Mouse (Mus musculus) kidney, embryonic 16.5 days (tissue): ENCODE results near the gene Olfr750. TPM values are rescaled to one million over a fixed set of nuclear protein-coding genes. Genes with fewer than 3 reads are reported as not detected.

Source experiments
- ATAC-seq: fragments of 200-750 bp; cut with Nextera tagmentation; 2 replicates; pipeline ENCODE4 v1.8.0; 2017; ENCODE audit warnings: moderate TSS enrichment; ENCODE audit not compliant: low FRiP score, low TSS enrichment
- H3K27ac ChIP-seq: fragments of 300-500 bp; sonication (generic); 2 replicates; pipeline ENCODE4 v1.5.1; 2014; ENCODE audit warnings: low read length
- H3K27me3 ChIP-seq: fragments of 300-500 bp; sonication (generic); 2 replicates; pipeline ENCODE4 v1.6.1; 2014; ENCODE audit warnings: low read length, control low read depth, mixed read lengths; ENCODE audit not compliant: insufficient read depth
- H3K36me3 ChIP-seq: fragments of 300-500 bp; sonication (generic); 2 replicates; pipeline ENCODE4 v1.6.1; 2014; ENCODE audit warnings: low read length, control low read depth, mixed read lengths; ENCODE audit not compliant: insufficient read depth
- H3K4me1 ChIP-seq: fragments of 300-500 bp; sonication (generic); 2 replicates; pipeline ENCODE4 v1.6.1; 2014; ENCODE audit warnings: low read length, control low read depth, mixed read lengths; ENCODE audit not compliant: insufficient read depth
- H3K4me2 ChIP-seq: fragments of 300-500 bp; sonication (generic); replicated peaks from 2 replicates; pipeline ENCODE4 v1.6.1; 2014; ENCODE audit warnings: low read depth, low read length
- H3K4me3 ChIP-seq: fragments of 300-500 bp; sonication (generic); 2 replicates; pipeline ENCODE4 v1.5.1; 2014; ENCODE audit warnings: mild to moderate bottlenecking, low read length
- H3K9ac ChIP-seq: fragments of 300-500 bp; sonication (generic); replicated peaks from 2 replicates; pipeline ENCODE4 v1.6.1; 2014; ENCODE audit warnings: low read length
- H3K9me3 ChIP-seq: fragments of 300-500 bp; sonication (generic); 2 replicates; pipeline ENCODE4 v1.6.1; 2016; ENCODE audit warnings: low read length, control low read depth
- WGBS: fragments of 180-500 bp; shearing (Covaris S2); extraction: QIAGEN DNeasy Blood & Tissue Kit; methylation state at CpG from one replicate; pipeline ENCODE4 v1.1.7; 2014; 5-methylcytosine and 5-hydroxymethylcytosine counted together
- polyA plus RNA-seq: library from polyadenylated mRNA; unstranded; fragments of >200 nt; fragmentation: Nextera tagmentation; extraction: Ambion mirVana; gene quantifications from 2 replicates; pipeline ENCODE4 v1.2.1, GENCODE M21; 2015

Olfr750 gene
- polyA plus RNA-seq = not detected in 2 replicates

- WGBS = 81% methylated on average over 3 of the region's 3 CpGs
- Histone ChIP-seq H3K36me3 (no peaks in the 10 kb centered on the region), H3K4me1 (no peaks in the 10 kb centered on the region), H3K4me2 (no peak within 1 kb of the TSS), H3K4me3 (no peak within 1 kb of the TSS), H3K27ac (no peak within 1 kb of the TSS), H3K27me3 (peaks cover 3% of the 10 kb centered on the region; the same call in 1 of the 2 replicates), H3K9me3 (no peaks in the 10 kb centered on the region), H3K9ac (no peak within 1 kb of the TSS)
- ATAC-seq = no peak
Measured at GRCm38 (mm10) chr14:51074335-51074734, at the start of gene Olfr750. TSS of gene Olfr750 (minus strand) at chr14:51074435.

- 18% methylated on average over 12 of the region's 12 CpGs for WGBS
- Histone ChIP-seq H3K36me3 (no peaks in the 10 kb centered on the region), H3K9me3 (peaks cover 13% of the 10 kb centered on the region; the same call in 1 of the 2 replicates), H3K27me3 (no peaks in the 10 kb centered on the region), H3K4me1 (peaks cover 11% of the 10 kb centered on the region; the same call in 1 of the 2 replicates), H3K27ac (peak within 1 kb of the TSS; percentile 23; the same call in 1 of the 2 replicates), H3K4me2 (peak within 1 kb of the TSS; percentile 23), H3K9ac (no peak within 1 kb of the TSS), H3K4me3 (no peak within 1 kb of the TSS)
- ATAC-seq = peak; percentile 77; the same call in 1 of the 2 replicates
Measured at GRCm38 (mm10) chr14:51113916-51114560, 39.8 kb upstream of the Olfr750 start, which contains the start of gene Eddm3b. TSS of gene Eddm3b (plus strand) at chr14:51114426.

GRCm38 (mm10) chr14:51113476-51113875 is 39.2 kb upstream of the Olfr750 start:
- 35% methylated on average over 9 of the region's 9 CpGs for WGBS

GRCm38 (mm10) chr14:51111966-51112365 is 37.7 kb upstream of the Olfr750 start:
- WGBS = 63% methylated on average over 3 of the region's 3 CpGs
- Histone ChIP-seq H3K36me3 (no peaks in the 10 kb centered on the region), H3K27me3 (no peaks in the 10 kb centered on the region), H3K4me1 (peaks cover 11% of the 10 kb centered on the region; the same call in 1 of the 2 replicates), H3K27ac (no peak overlapping the region), H3K4me2 (no peak overlapping the region), H3K9ac (no peak overlapping the region), H3K9me3 (peaks cover 13% of the 10 kb centered on the region; the same call in 1 of the 2 replicates), H3K4me3 (no peak overlapping the region)
- no peak for ATAC-seq

More at GRCm38 (mm10) chr14:51113476-51113875, 39.2 kb upstream of the Olfr750 start:
- H3K27ac ChIP-seq = peak overlapping the region; percentile 23; the same call in 1 of the 2 replicates
- peaks cover 11% of the 10 kb centered on the region; the same call in 1 of the 2 replicates for H3K4me1 ChIP-seq
- H3K9me3 ChIP-seq = peaks cover 13% of the 10 kb centered on the region; the same call in 1 of the 2 replicates
- H3K9ac ChIP-seq = no peak overlapping the region
- no peak overlapping the region for H3K4me3 ChIP-seq
- H3K27me3 ChIP-seq = no peaks in the 10 kb centered on the region
- H3K36me3 ChIP-seq = no peaks in the 10 kb centered on the region
- H3K4me2 ChIP-seq = peak overlapping the region; percentile 23
- peak; percentile 76; the same call in 1 of the 2 replicates for ATAC-seq

- H3K27me3 ChIP-seq = no peaks in the 10 kb centered on the region
- H3K4me1 ChIP-seq = no peaks in the 10 kb centered on the region
- 0 out of 2 replicates have a peak, but pooled peaks cover 7% of the 10 kb centered on the region for H3K36me3 ChIP-seq
- ATAC-seq = 0 out of 2 replicates have a peak, but pooled peaks have one; percentile 31
- no peak overlapping the region for H3K27ac ChIP-seq
- no peak overlapping the region for H3K4me3 ChIP-seq
- peaks cover 13% of the 10 kb centered on the region; the same call in 1 of the 2 replicates for H3K9me3 ChIP-seq
- H3K4me2 ChIP-seq = no peak overlapping the region
- no peak overlapping the region for H3K9ac ChIP-seq
Measured at GRCm38 (mm10) chr14:51106449-51106967, 32.3 kb upstream of the Olfr750 start.

GRCm38 (mm10) chr14:51104366-51104765 is 30.1 kb upstream of the Olfr750 start:
- WGBS = 91% methylated on average over 2 of the region's 2 CpGs
- ATAC-seq = no peak

GRCm38 (mm10) chr14:51103217-51103616 is 29.0 kb upstream of the Olfr750 start:
- WGBS = 67% methylated on average over 3 of the region's 3 CpGs
- no peak; the same call in 1 of the 2 replicates for ATAC-seq
- Histone ChIP-seq H3K9ac (no peak overlapping the region), H3K27me3 (no peaks in the 10 kb centered on the region), H3K27ac (no peak overlapping the region), H3K4me3 (no peak overlapping the region), H3K9me3 (no peaks in the 10 kb centered on the region), H3K4me2 (no peak overlapping the region), H3K4me1 (no peaks in the 10 kb centered on the region), H3K36me3 (0 out of 2 replicates have a peak, but pooled peaks cover 7% of the 10 kb centered on the region)

More at GRCm38 (mm10) chr14:51104366-51104765, 30.1 kb upstream of the Olfr750 start:
- no peak overlapping the region for H3K4me2 ChIP-seq
- no peaks in the 10 kb centered on the region for H3K27me3 ChIP-seq
- no peak overlapping the region for H3K27ac ChIP-seq
- H3K36me3 ChIP-seq = 0 out of 2 replicates have a peak, but pooled peaks cover 7% of the 10 kb centered on the region
- no peaks in the 10 kb centered on the region for H3K4me1 ChIP-seq
- H3K9me3 ChIP-seq = 0 out of 2 replicates have a peak, but pooled peaks cover under 1% of the 10 kb centered on the region
- no peak overlapping the region for H3K9ac ChIP-seq
- H3K4me3 ChIP-seq = no peak overlapping the region

- ATAC-seq = no peak
- Histone ChIP-seq H3K9me3 (no peaks in the 10 kb centered on the region), H3K9ac (no peak overlapping the region), H3K4me1 (no peaks in the 10 kb centered on the region), H3K27me3 (no peaks in the 10 kb centered on the region), H3K36me3 (0 out of 2 replicates have a peak, but pooled peaks cover 7% of the 10 kb centered on the region), H3K4me2 (no peak overlapping the region), H3K27ac (no peak overlapping the region), H3K4me3 (no peak overlapping the region)
- 79% methylated on average over 9 of the region's 9 CpGs for WGBS
Measured at GRCm38 (mm10) chr14:51101284-51101683, 27.0 kb upstream of the Olfr750 start.

GRCm38 (mm10) chr14:51098921-51099320 is 24.7 kb upstream of the Olfr750 start:
- no peak overlapping the region for H3K4me2 ChIP-seq
- H3K27me3 ChIP-seq = no peaks in the 10 kb centered on the region
- no peak overlapping the region for H3K4me3 ChIP-seq
- no peak for ATAC-seq
- no peak overlapping the region for H3K9ac ChIP-seq
- 90% methylated on average over 11 of the region's 11 CpGs for WGBS
- H3K4me1 ChIP-seq = peaks cover 5% of the 10 kb centered on the region; the same call in 1 of the 2 replicates
- no peak overlapping the region for H3K27ac ChIP-seq
- H3K9me3 ChIP-seq = no peaks in the 10 kb centered on the region
- no peaks in the 10 kb centered on the region for H3K36me3 ChIP-seq
